Mouse (Mus musculus): ENCODE results near the gene Ky. TPM values are rescaled to one million over a fixed set of nuclear protein-coding genes. Genes with fewer than 3 reads are reported as not detected.

The Ky gene
- total RNA-seq, 2 experiments from 2014 or later, result 2.3 to 3.5 TPM

DNA sequence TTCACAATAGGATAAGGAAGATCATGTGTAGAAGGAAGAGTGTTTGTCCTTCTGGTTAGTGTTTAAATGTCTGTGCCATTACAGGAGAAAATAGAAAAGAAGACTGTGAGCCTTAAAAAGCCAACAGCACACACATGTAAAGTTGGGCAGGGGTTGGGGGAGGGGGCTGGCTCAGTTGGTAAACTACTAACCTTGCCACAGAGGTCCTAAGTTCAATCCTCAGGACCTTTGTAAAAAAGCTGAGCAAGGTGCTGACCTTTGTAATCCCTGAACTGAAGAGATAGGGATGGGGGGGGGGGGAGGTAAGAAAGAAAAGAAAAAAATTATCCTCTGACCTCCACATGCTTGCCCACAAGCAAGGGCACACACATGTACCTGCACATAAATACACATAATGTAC is 5.8 kb upstream of the Ky start:
- intact Hi-C loops (cut with DNase I), result no loop called here
- DNase-seq (ENCODE audit: extremely low spot score in 1 of 2, low spot score in 2 of 2), result peak in 1 of 2 experiments; percentile 12

DNA sequence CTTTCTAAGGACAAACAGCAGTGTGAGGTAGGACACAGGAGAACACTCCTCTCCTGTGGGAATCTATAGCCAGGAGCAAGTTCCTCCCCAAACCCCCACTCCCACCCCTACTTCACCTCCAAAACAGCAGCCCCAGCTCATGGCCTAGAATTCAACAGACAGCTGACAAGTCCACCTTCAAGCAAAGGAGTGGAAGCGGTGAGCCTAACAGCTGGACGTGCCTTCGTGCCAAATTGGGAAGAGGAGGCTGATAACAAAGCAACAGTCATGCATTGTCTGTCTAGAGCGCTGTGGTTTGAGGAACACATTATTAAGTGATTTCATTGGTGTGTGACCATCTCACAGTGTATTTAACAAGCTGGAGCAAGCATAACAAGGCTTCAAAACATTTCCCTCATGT is 4.4 kb upstream of the Ky start:
- intact Hi-C loops (cut with DNase I), result no loop called here
- DNase-seq (ENCODE audit: extremely low spot score in 1 of 2, low spot score in 2 of 2), result peak in 1 of 2 experiments; percentile 3

GRCm38 (mm10) chr9:102502015-102502633 is 3.4 kb upstream of the Ky start:
- intact Hi-C loops (cut with DNase I), result no loop called here
- peak in 1 of 2 experiments; percentile 7 for DNase-seq (ENCODE audit: extremely low spot score in 1 of 2, low spot score in 2 of 2)

GRCm38 (mm10) chr9:102504716-102505378 is 703 bp upstream of the Ky start:
- intact Hi-C loops (cut with DNase I), result no loop called here
- DNase-seq (ENCODE audit: extremely low spot score in 1 of 2, low spot score in 2 of 2), result peak in 1 of 2 experiments; percentile 12

DNA sequence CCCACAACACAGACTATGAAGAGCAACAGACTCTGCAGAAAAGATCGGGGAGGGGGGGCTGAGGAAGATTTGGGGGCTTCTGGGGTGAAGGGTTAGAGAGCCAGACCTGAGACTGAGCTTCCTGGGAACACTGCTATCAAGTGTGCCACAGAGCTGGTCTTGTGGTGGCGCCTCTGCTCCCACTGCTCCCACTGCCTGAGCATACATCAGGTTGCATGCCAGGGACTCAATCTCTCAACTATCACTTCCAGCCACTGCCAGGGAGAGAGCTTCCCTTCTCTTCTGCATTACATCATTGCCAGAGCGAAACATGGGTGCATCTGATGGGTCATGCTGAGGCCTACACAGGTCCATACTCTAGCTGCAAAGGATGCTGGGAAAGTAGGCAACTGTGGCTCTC is 2.8 kb downstream of the Ky start:
- intact Hi-C loops (cut with DNase I), result no loop called here
- no peak for DNase-seq (ENCODE audit: extremely low spot score in 1 of 2, low spot score in 2 of 2)

- intact Hi-C loops (cut with DNase I), result no loop called here
- peak; percentile 46 to 49 for DNase-seq (ENCODE audit: extremely low spot score in 1 of 2, low spot score in 2 of 2)
Observed at GRCm38 (mm10) chr9:102511423-102511822, 5.9 kb downstream of the Ky start.

GRCm38 (mm10) chr9:102513578-102513977 is 8.0 kb downstream of the Ky start:
- intact Hi-C loops (cut with DNase I), result no loop called here

DNA sequence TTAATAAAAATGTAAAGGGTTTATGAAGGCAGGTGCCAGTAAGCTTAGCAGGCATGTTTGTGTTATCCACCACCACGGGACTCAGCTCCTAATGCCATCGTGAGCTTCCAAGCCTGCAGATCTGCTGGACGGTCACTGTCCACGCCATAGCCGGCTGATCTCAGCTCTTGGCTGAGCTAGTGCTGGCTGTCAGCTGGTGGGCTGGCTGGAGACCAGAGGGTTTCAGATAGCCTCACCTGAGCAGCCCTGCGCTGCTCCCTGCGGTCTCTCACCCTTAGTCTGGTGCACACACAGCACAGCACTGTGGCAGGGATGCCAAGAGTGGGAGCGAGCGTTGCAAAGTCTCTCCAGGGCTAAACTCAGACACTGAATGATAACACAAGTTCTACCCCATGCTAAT is 12.9 kb downstream of the Ky start:
- intact Hi-C loops (cut with DNase I), result no loop called here
- DNase-seq (ENCODE audit: extremely low spot score in 1 of 2, low spot score in 2 of 2), result no peak

More at GRCm38 (mm10) chr9:102513578-102513977, 8.0 kb downstream of the Ky start:
- no peak for DNase-seq (ENCODE audit: extremely low spot score in 1 of 2, low spot score in 2 of 2)

DNA sequence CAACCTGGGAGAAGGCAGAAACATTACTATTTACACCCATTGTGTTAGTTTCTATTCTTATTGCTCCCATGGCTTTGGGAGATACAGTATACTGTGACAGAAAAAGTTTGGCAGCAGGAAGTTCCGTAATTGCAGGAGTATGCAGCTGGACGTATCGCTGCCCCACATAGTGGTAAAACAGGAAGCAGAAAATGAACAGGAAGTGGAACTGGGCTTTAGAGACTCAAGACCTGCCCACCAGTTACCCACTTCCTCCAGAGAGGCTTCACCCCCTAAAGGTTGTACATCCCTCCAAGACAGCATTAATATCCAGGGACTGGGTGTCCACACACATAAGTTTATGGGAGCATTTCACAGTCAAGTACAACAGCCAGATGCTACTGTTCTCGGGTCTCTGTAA is 15.8 kb downstream of the Ky start:
- intact Hi-C loops (cut with DNase I), result no loop called here
- no peak for DNase-seq (ENCODE audit: extremely low spot score in 1 of 2, low spot score in 2 of 2)

- no peak for DNase-seq (ENCODE audit: extremely low spot score in 1 of 2, low spot score in 2 of 2)
- intact Hi-C loops (cut with DNase I), result no loop called here
Observed at GRCm38 (mm10) chr9:102528106-102528505, 22.6 kb downstream of the Ky start.

DNA sequence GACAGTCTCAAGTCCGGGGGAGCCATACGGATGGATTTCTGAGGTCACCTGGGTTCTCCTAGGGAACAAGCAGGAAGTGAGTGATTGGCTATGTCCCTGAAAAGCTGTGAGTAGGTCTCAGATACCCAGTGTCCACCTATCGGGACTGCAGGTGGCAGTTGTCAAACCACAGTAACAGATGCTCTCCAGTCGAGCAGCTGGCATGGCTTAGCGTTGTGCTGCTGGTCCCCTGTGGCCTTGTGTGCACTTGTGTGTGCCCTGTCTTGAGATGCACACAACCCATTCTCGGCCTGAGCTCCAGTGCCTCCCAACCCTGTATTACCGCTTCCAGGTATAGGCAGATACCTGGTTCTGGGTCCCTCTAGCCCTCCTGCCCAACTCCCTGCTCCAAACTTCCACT is 23.0 kb downstream of the Ky start:
- DNase-seq (ENCODE audit: extremely low spot score in 1 of 2, low spot score in 2 of 2), result no peak
- intact Hi-C loops (cut with DNase I), result no loop called here

DNA sequence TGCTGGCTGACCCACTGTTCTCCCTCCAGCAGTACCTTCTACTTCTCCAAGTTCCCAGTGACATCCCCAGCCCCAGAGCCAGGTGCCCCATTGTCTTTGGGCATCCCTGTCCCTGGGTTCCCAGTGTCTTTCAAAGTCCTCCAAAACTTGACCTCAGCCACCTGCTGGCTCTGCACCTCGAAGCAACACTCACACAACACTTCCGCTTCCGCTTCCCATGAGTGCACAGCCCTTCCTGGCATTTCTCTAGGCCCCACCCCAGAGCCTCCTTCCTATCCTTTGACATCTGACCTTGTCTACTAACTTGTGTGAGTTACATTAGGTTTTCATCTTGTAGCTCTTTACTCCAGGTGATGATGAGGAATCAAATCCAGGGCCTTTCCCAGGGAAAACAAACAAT is 23.5 kb downstream of the Ky start:
- intact Hi-C loops (cut with DNase I), result no loop called here
- DNase-seq (ENCODE audit: extremely low spot score in 1 of 2, low spot score in 2 of 2), result no peak

- intact Hi-C loops (cut with DNase I), result no loop called here
Observed at GRCm38 (mm10) chr9:102531051-102531892, 25.7 kb downstream of the Ky start.

DNA sequence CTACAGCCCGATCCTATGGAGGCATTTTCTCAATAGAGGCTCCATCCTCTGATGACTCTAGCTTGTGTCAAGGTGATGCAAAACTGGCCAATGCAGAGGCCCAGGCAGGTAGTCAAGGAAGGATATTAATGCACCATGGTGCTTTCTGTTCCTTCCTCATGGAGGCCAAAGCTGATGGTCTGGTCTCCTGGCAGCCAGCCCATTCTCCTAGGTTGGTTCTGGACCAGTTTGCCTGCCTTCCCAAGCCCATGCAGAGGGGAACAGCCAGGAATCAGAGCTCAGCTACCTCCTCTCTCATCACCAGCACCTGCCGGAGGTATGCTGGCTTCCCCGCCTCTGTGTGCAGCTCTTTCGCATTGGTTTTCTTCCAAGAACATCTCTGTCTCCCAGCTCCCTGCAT is 31.4 kb downstream of the Ky start:
- DNase-seq (ENCODE audit: extremely low spot score in 1 of 2, low spot score in 2 of 2), result no peak
- intact Hi-C loops (cut with DNase I), result no loop called here

More at GRCm38 (mm10) chr9:102531051-102531892, 25.7 kb downstream of the Ky start:
- DNase-seq (ENCODE audit: extremely low spot score in 1 of 2, low spot score in 2 of 2), result no peak

- intact Hi-C loops (cut with DNase I), result loop anchor here (10.0 kb wide), 3 partner anchors 535 to 1225 kb away; no protein-coding TSS in a partner anchor
- DNase-seq (ENCODE audit: extremely low spot score in 1 of 2, low spot score in 2 of 2), result no peak
Observed at GRCm38 (mm10) chr9:102539699-102540098, 34.1 kb downstream of the Ky start.

GRCm38 (mm10) chr9:102541666-102542065 is 36.1 kb downstream of the Ky start:
- no peak for DNase-seq (ENCODE audit: extremely low spot score in 1 of 2, low spot score in 2 of 2)
- intact Hi-C loops (cut with DNase I), result loop anchor here (10.0 kb wide), 3 partner anchors 537 to 1227 kb away; no protein-coding TSS in a partner anchor

GRCm38 (mm10) chr9:102542540-102542939 is 37.0 kb downstream of the Ky start:
- intact Hi-C loops (cut with DNase I), result loop anchor here (10.0 kb wide), 3 partner anchors 538 to 1228 kb away; no protein-coding TSS in a partner anchor
- no peak for DNase-seq (ENCODE audit: extremely low spot score in 1 of 2, low spot score in 2 of 2)

GRCm38 (mm10) chr9:102543761-102544115 is 38.2 kb downstream of the Ky start:
- DNase-seq (ENCODE audit: extremely low spot score in 1 of 2, low spot score in 2 of 2), result peak in 1 of 2 experiments; percentile 23
- intact Hi-C loops (cut with DNase I), result loop anchor here (2.0 to 10.0 kb wide), 4 partner anchors 141 to 1229 kb away; no protein-coding TSS in a partner anchor

- peak in 1 of 2 experiments; percentile 53 for DNase-seq (ENCODE audit: extremely low spot score in 1 of 2, low spot score in 2 of 2)
- intact Hi-C loops (cut with DNase I), result loop anchor here (2.0 to 10.0 kb wide), 4 partner anchors 141 to 1229 kb away; no protein-coding TSS in a partner anchor
Observed at GRCm38 (mm10) chr9:102544116-102544772, 38.7 kb downstream of the Ky start.

Measured in left cerebral cortex, postnatal 10 days (tissue).